Mouse (Mus musculus) c-Kit-positive CD71-positive TER-119-positive erythroid progenitor cells, embryonic 14.5 days (primary cell): ENCODE data around the gene Ifna16.

Experiments used
- DNase-seq: peaks from one replicate; pipeline ENCODE4 v3.0.0-alpha.2; 2013; ENCODE audit warnings: low spot score

Ifna16 gene

DNA sequence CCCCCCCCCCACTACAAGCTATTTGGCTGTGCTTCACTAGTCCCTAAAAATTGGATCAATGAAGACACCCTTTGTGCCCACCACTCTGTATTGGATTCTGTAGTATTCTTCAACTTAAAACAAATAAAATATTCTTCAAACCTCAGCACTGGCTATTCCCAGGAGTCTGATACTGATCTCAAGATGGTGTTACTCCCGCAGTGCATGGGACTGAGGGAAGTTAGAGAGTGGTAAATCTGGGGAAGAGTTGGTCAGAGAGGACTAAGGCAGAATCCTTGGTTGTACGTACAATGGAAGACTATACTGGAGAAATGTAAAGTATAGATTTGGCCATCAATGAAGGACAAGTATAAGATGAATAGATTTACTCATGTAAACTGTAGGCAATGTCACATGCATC is 34.2 kb downstream of the Ifna16 start:
- no peak for DNase-seq

DNA sequence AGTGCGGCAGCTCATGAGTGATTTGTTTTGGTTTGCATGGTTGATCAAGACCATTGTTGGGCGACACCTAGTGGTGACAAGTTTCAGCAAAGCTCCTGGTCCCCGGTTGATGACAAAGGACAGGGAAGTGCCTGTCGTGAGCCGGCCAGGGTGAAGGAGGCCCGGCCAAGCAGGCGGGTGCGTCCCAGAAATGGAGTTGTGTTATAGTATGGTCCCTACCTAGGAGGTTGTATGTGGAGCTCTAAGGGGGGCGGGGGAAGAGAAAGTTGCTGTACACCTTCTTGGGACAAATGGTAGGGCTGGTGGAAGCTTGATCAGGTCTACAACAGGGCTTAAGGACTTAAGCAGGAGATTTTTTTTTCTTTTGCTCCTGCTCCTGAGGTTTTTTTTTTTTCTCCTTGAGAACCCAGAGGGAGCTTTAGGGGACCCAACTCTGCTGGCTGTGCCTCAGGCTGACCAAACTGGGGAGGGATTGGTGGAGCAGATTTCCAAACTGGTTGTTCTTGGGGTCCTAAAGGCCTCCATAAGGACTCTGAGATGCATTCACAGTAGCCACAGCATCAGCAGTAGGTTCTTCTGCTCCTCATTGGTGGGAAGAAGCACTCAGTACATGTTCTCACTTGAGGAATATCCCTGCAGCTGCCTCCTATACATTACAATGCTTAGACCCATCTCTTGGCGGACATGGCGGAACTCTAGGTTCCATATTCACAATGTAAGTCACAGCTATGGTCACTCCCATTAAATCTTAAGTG is 35.5 kb downstream of the Ifna16 start:
- DNase-seq, result peak; percentile 100

DNA sequence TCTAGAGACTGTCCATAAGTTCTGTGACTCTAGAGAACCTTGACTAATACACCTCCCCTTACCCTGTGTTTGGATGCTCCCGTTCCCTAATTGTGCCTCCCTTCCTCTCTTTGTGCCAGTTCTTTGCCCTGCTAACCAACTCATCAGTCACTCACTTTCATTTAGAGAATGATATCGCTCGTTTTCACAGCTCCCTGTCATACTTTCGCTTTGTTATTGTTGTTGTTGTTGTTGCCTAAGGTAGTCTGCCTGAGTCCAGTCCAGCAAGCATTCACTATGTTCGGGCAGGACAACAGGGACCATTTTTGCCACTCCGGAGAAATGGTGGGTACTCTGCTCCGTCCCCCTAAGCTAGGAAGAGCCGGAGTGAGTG is 36.0 kb downstream of the Ifna16 start:
- no peak for DNase-seq

GRCm38 (mm10) chr4:88634311-88634710 is 42.4 kb downstream of the Ifna16 start, which contains the start of gene C87499:
C87499 (minus strand) TSS chr4:88634411.
- no peak for DNase-seq
